Mouse (Mus musculus): Measurements from ENCODE around the gene Ddx39b. TPM values are rescaled to one million over a fixed set of nuclear protein-coding genes. Genes with fewer than 3 reads are reported as not detected.

Ddx39b gene
- polyA plus RNA-seq, 1 experiment from 2014 or later = 569 TPM

- ATAC-seq (ENCODE audit: insufficient read depth) (no peak), DNase-seq (no peak)
- H3K36me3 ChIP-seq (ENCODE audit: insufficient read depth) = no peaks in the 10 kb centered on the region
- WGBS = 22% methylated on average over 20 of the region's 20 CpGs
- H3K4me3 ChIP-seq (ENCODE audit: low read depth, low read length) = no peak within 1 kb of the TSS
- H3K27ac ChIP-seq (ENCODE audit: low read depth) = no peak within 1 kb of the TSS
- peaks cover 21% of the 10 kb centered on the region for H3K27me3 ChIP-seq (ENCODE audit: insufficient read depth, low read length)
- no peak within 1 kb of the TSS; the same call in 1 of the 2 replicates for H3K9ac ChIP-seq
- H3K4me2 ChIP-seq = no peak within 1 kb of the TSS
- no peaks in the 10 kb centered on the region for H3K9me3 ChIP-seq (ENCODE audit: low read depth, low read length)
- no peaks in the 10 kb centered on the region for H3K4me1 ChIP-seq (ENCODE audit: insufficient read depth)
- no peak for TF ChIP-seq CTCF (IDR thresholded peaks at IDR 0.05; ENCODE audit: low read depth)
Measured at GRCm38 (mm10) chr17:35204494-35205379, 36.8 kb upstream of the Ddx39b start, which contains the start of gene Lta. Gene Lta, minus strand, starts transcription at chr17:35205351.

GRCm38 (mm10) chr17:35205380-35205769, 36.2 kb upstream of the Ddx39b start:
- no peaks in the 10 kb centered on the region for H3K4me1 ChIP-seq (ENCODE audit: insufficient read depth)
- no peaks in the 10 kb centered on the region for H3K9me3 ChIP-seq (ENCODE audit: low read depth, low read length)
- no peak overlapping the region; the same call in 1 of the 2 replicates for H3K9ac ChIP-seq
- no peak overlapping the region for H3K27ac ChIP-seq (ENCODE audit: low read depth)
- DNase-seq (no peak), ATAC-seq (ENCODE audit: insufficient read depth) (no peak)
- 46% methylated on average over 10 of the region's 10 CpGs for WGBS
- peaks cover 21% of the 10 kb centered on the region for H3K27me3 ChIP-seq (ENCODE audit: insufficient read depth, low read length)
- H3K4me2 ChIP-seq = no peak overlapping the region
- H3K36me3 ChIP-seq (ENCODE audit: insufficient read depth) = no peaks in the 10 kb centered on the region
- no peak for TF ChIP-seq CTCF (IDR thresholded peaks at IDR 0.05; ENCODE audit: low read depth)
- H3K4me3 ChIP-seq (ENCODE audit: low read depth, low read length) = no peak overlapping the region

GRCm38 (mm10) chr17:35209785-35210535, 31.6 kb upstream of the Ddx39b start:
- Histone ChIP-seq H3K9ac (no peak overlapping the region), H3K4me2 (no peak overlapping the region), H3K9me3 (ENCODE audit: low read depth, low read length) (no peaks in the 10 kb centered on the region), H3K4me3 (ENCODE audit: low read depth, low read length) (no peak overlapping the region), H3K27me3 (ENCODE audit: insufficient read depth, low read length) (no peaks in the 10 kb centered on the region; the same call in 1 of the 2 replicates), H3K4me1 (ENCODE audit: insufficient read depth) (no peaks in the 10 kb centered on the region), H3K36me3 (ENCODE audit: insufficient read depth) (no peaks in the 10 kb centered on the region), H3K27ac (ENCODE audit: low read depth) (no peak overlapping the region)
- WGBS = 70% methylated on average over 12 of the region's 12 CpGs
- TF ChIP-seq CTCF (IDR thresholded peaks at IDR 0.05; ENCODE audit: low read depth) = no peak
- no peak for ATAC-seq (ENCODE audit: insufficient read depth)
- no peak for DNase-seq

GRCm38 (mm10) chr17:35210593-35210992, 31.0 kb upstream of the Ddx39b start:
- no peak for ATAC-seq (ENCODE audit: insufficient read depth)
- no peak for DNase-seq
- Histone ChIP-seq H3K36me3 (ENCODE audit: insufficient read depth) (no peaks in the 10 kb centered on the region), H3K4me1 (ENCODE audit: insufficient read depth) (no peaks in the 10 kb centered on the region), H3K4me3 (ENCODE audit: low read depth, low read length) (no peak overlapping the region), H3K9me3 (ENCODE audit: low read depth, low read length) (no peaks in the 10 kb centered on the region), H3K27me3 (ENCODE audit: insufficient read depth, low read length) (no peaks in the 10 kb centered on the region), H3K4me2 (no peak overlapping the region), H3K9ac (no peak overlapping the region), H3K27ac (ENCODE audit: low read depth) (no peak overlapping the region)
- WGBS = 48% methylated on average over 3 of the region's 3 CpGs
- no peak for TF ChIP-seq CTCF (IDR thresholded peaks at IDR 0.05; ENCODE audit: low read depth)

- no peak for TF ChIP-seq CTCF (IDR thresholded peaks at IDR 0.05; ENCODE audit: low read depth)
- Histone ChIP-seq H3K4me1 (ENCODE audit: insufficient read depth) (no peaks in the 10 kb centered on the region), H3K9me3 (ENCODE audit: low read depth, low read length) (no peaks in the 10 kb centered on the region), H3K9ac (no peak overlapping the region), H3K36me3 (ENCODE audit: insufficient read depth) (no peaks in the 10 kb centered on the region), H3K27me3 (ENCODE audit: insufficient read depth, low read length) (no peaks in the 10 kb centered on the region), H3K27ac (ENCODE audit: low read depth) (no peak overlapping the region), H3K4me2 (no peak overlapping the region), H3K4me3 (ENCODE audit: low read depth, low read length) (no peak overlapping the region)
- DNase-seq (no peak), ATAC-seq (ENCODE audit: insufficient read depth) (no peak)
- WGBS = 88% methylated on average over 5 of the region's 5 CpGs
Measured at GRCm38 (mm10) chr17:35213071-35213470, 28.5 kb upstream of the Ddx39b start.

GRCm38 (mm10) chr17:35218516-35219193, 22.9 kb upstream of the Ddx39b start:
- H3K27me3 ChIP-seq (ENCODE audit: insufficient read depth, low read length) = no peaks in the 10 kb centered on the region
- 0 out of 2 replicates have a peak overlapping the region, but pooled peaks have one; percentile 13 for H3K9ac ChIP-seq
- no peaks in the 10 kb centered on the region for H3K4me1 ChIP-seq (ENCODE audit: insufficient read depth)
- WGBS = 64% methylated on average over 18 of the region's 18 CpGs
- peak overlapping the region; percentile 46 for H3K27ac ChIP-seq (ENCODE audit: low read depth)
- H3K9me3 ChIP-seq (ENCODE audit: low read depth, low read length) = no peaks in the 10 kb centered on the region
- H3K4me3 ChIP-seq (ENCODE audit: low read depth, low read length) = no peak overlapping the region
- no peak for TF ChIP-seq CTCF (IDR thresholded peaks at IDR 0.05; ENCODE audit: low read depth)
- ATAC-seq (ENCODE audit: insufficient read depth) (peak; percentile 58; the same call in 1 of the 2 replicates), DNase-seq (peak; percentile 61)
- 0 out of 2 replicates have a peak overlapping the region, but pooled peaks have one; percentile 23 for H3K4me2 ChIP-seq
- H3K36me3 ChIP-seq (ENCODE audit: insufficient read depth) = peaks cover 23% of the 10 kb centered on the region
